Mouse (Mus musculus): Measurements from ENCODE around the gene Rasgrf1. TPM values are rescaled to one million over a fixed set of nuclear protein-coding genes. Genes with fewer than 3 reads are reported as not detected.

Rasgrf1 gene
- 0.25 TPM in 1 of 2 replicates, not detected in the other for total RNA-seq (2023)

GRCm38 (mm10) chr9:89909131-89910010 lies at the start of gene Rasgrf1:
Gene Rasgrf1 (plus strand): TSS chr9:89909908.

GRCm38 (mm10) chr9:90053852-90054251 lies 144.1 kb downstream of the Rasgrf1 start, which contains the start of gene Ctsh:
Gene Ctsh (plus strand): TSS chr9:90054152.

Other genes starting within 250 kb of the Rasgrf1 start
- 78.1 and 78.4 TPM in 2 replicates for gene Tmed3, start 204.8 kb upstream of the Rasgrf1 start, total RNA-seq (2023)
- not detected in 2 replicates for gene Ankrd34c, start 171.4 kb upstream of the Rasgrf1 start, total RNA-seq (2023)
- gene Ctsh, start 144.2 kb downstream of the Rasgrf1 start, total RNA-seq (2023) = 224 and 273 TPM in 2 replicates
- gene Morf4l1, start 204.9 kb downstream of the Rasgrf1 start, total RNA-seq (2023) = 271 and 333 TPM in 2 replicates

All from neutrophil, adult 65 days (primary cell).